Comparison of ENCODE assay signal across 17 mouse cellular contexts in the genomic region with DNA sequence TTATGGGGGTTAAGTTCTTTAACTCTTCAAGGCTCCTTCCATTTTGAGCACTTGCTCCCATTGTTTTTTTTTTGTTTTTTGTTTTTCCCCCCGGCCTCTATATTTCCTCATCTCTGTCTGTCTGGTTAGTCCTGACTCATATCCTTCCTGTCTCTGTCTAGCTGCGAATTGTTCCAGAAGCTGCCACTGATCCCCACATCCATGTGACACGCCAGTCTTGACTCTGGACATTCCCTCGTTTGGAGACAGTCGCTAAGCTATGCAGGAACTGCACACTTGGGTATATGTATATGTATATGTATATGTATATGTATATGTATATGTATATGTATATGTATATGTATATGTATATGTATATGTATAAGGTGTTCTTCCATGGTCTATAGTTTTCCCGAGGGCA.
"Had no signal": no experiment of that assay in that cellular context is flagged by ENCODE, and none has a peak within 500 bp of the region (broad histone marks: within the 10 kb centered on the region; RNA-seq: fewer than 3 reads in every experiment).

No protein-coding gene starts in this region.

- H3K9ac ChIP-seq: lung, embryonic 15.5 days; midbrain, embryonic 12.5 days; neural tube, embryonic 13.5 days; neural tube, embryonic 15.5 days had no signal

- H3K27ac ChIP-seq: lung, embryonic 15.5 days; midbrain, embryonic 10.5 days; midbrain, embryonic 12.5 days; neural tube, embryonic 13.5 days; neural tube, embryonic 15.5 days had no signal

- ATAC-seq: lung, postnatal 0 days; midbrain, embryonic 16.5 days had no signal

- H3K4me3 ChIP-seq: lung, embryonic 15.5 days; midbrain, embryonic 10.5 days; midbrain, embryonic 12.5 days; myocyte; neural tube, embryonic 13.5 days; neural tube, embryonic 15.5 days had no signal

- H3K36me3 ChIP-seq: lung, embryonic 15.5 days; midbrain, embryonic 10.5 days; midbrain, embryonic 12.5 days; neural tube, embryonic 13.5 days; neural tube, embryonic 15.5 days had no signal

- H3K4me2 ChIP-seq: lung, embryonic 15.5 days; midbrain, embryonic 12.5 days; neural tube, embryonic 13.5 days; neural tube, embryonic 15.5 days had no signal

- H3K4me1 ChIP-seq: lung, embryonic 15.5 days; midbrain, embryonic 10.5 days; midbrain, embryonic 12.5 days; neural tube, embryonic 13.5 days; neural tube, embryonic 15.5 days had no signal

- H3K27me3 ChIP-seq: lung, embryonic 15.5 days; midbrain, embryonic 12.5 days; neural tube, embryonic 13.5 days; neural tube, embryonic 15.5 days had no signal

- DNase-seq: lung, adult 18-20 months; lung, postnatal 14 days; lung, postnatal 4 days; midbrain, embryonic 14.5 days; retina, postnatal 1 day; right cerebral cortex, adult 18-20 months; thymus, adult 18-20 months; thymus, postnatal 14 days; thymus, postnatal 36 days had no signal

- H3K9me3 ChIP-seq: lung, embryonic 15.5 days; midbrain, embryonic 10.5 days; midbrain, embryonic 12.5 days; neural tube, embryonic 13.5 days; neural tube, embryonic 15.5 days had no signal
